Mouse (Mus musculus) kidney, postnatal 10 days (tissue): ENCODE measurements around the gene Cacng6.
"Not testable (repeated sequence)": the region's sequence is repeated elsewhere in the genome, so short reads cannot be mapped to it uniquely, and the experiment has no call there.

Source experiments
- DNase-seq: peaks from one replicate; pipeline ENCODE4 v3.0.0; 2021; ENCODE audit warnings: mixed read lengths

The Cacng6 gene

GRCm38 (mm10) chr7:3423895-3424294, at the start of gene Cacng6:
Gene Cacng6, plus strand, starts transcription at chr7:3424195.
- no peak for DNase-seq

- peak; percentile 73 for DNase-seq
Observed at GRCm38 (mm10) chr7:3376831-3377230, 47.2 kb upstream of the Cacng6 start.

DNA sequence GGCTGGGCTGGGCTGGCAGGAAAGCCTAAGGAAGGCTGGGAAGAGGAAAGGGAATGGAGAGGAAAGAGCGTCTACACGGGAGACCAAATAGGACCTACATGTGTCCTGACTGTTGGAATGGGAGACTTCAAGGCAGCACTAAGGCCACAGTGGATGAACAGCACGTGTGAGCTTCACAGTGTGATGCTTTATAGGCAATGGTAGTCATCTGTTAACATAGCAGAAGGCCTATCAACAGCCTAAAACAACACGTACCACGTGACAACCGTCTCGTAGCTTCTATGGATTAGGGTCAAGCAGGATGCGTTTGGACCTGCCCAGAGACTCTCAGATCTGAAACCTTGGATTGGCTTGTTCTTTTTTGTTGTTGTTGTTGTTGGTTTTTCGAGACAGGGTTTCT, 41.9 kb upstream of the Cacng6 start:
- no peak for DNase-seq

DNA sequence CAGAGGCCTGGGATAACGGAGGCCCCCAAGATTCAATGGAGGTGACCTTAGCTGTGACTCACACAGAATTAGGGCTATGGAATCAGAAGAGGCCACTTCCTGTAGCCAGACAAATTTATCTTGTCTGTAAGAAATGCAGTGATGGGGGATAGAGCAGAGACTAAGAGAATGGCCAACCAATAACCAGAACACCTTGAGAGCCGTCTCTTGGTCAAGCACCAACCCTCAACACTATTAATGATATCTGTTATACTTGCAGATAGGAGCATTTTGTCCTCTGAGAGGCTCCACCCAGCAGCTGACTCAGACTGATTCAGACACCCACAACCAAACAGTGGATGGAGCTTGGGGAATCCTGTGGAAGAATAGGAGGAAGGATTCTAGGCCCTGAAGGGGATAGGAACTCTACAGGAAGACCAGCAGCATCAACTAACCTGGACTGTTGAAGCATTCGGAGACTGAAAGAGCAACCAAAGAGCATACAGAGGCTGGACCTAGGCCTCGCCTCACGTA, 39.1 kb upstream of the Cacng6 start:
- no peak for DNase-seq

- no peak for DNase-seq
Observed at GRCm38 (mm10) chr7:3386036-3386730, 37.8 kb upstream of the Cacng6 start.

GRCm38 (mm10) chr7:3387761-3388160, 36.2 kb upstream of the Cacng6 start:
- no peak for DNase-seq

DNA sequence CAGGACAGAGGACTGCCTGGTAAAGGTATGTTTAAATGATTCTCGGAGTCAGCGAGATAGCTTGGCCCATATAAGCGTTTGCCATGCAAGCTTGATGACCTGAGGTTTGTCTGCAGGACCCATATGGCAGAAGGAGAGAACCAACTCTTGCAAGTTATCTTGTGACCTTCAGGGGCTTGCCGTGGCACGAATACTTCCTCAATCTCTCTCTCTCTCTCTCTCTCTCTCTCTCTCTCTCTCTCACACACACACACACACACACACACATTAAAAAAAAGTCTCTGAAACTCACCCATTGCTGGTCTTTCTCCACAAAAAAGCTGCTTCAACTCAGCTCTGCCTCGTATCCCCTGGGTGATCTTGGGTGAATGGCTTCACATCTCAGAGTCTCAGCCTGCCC, 35.1 kb upstream of the Cacng6 start:
- no peak for DNase-seq

DNA sequence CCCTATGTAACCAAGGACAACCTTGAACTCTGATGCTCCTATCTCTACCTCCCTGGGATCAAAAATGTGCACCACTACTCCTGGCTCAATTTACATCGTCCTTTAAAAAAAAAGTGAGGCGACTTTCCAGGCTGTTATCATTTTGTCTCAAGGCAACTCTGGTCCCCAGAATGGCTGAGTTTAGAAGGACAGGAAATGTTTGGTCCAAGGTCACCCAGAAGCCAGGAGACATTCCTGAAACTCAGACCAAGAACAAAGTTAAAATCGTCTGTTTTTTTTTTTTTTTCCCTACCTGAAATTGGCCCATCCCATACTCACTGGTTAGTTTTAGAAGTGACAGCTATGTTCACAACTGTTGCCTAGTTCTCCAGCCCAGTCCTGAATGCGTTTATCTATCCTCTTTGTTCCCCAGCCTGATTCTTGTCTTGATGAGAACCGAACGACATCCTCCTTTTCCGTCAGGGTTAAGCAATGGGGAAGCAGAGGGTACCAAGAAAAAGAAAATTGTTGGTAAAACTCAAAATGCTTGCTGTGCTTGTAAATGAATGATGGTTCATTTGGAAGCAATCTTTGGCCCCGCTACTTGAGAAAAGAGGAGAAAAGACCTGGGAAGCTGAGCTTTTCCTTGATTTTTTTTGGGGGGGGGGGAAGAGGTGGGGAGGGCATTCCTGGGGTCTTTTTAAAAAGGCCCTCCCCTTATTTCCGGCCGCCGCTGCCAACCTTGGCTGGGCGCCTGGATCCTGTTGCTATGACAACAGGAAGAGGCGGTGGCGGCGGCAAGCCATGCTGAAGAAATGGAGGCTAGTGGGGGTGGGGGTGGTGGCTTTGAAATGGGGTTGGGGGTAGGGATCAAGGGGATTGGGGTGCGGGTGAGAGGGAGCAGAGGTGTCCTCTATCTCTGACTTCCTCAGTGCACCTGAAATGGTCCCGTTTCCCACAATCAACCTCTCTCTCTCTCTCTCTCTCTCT, 34.3 kb upstream of the Cacng6 start:
- DNase-seq: peak; percentile 86

DNA sequence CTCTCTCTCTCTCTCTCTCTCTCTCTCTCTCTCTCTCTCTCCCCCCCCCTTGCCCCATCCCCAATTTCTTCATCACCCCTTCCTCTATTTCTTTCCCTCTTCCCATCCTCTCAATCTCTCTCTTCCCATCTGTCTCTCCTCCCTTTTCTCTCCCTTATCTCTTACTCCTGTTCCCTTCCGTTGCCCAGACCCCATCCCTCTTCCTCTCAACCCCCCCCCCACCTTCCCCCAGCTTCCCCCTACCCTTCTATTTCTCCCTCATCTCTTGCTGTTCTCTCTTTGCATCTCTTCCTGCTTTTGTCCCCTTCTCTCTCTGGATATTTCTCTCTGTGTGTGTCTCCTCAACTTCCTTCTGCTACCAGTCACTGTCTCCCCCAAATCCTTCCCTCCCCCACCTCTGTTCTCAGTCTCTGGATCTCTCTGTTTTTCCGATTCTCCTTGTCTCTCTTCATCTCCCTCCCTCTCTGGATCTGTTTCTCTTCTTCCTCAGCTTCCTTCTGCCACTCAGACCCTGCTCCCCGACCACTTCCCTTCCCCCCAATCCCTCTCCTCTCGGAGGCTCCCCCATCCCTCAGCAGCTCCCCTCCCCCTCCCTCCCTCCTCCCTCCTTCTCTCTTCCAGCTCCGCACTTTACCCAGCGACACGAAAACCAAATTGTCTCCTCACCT, 33.4 kb upstream of the Cacng6 start, which contains the start of gene Cacng8:
Gene Cacng8, plus strand, starts transcription at position 271 of the 668 bp plus-strand sequence.
- DNase-seq: no peak

DNA sequence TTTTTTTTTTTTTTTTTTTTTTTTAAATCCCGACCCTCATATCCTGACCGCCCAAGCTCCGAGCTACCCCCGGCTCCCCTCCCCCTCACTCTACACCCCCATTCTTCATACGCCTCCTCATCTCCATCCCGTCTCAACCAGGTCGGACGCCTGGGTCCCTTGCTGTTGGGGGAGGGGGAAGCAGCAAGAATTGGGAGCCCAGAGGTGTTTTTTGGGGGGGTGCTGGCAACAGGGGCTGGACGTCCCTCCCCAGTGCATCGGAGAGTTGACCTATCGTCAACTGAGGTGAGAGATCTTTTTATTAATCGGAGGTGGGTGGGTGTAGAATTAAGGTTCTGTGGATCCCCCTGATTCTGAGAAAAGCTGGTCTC, 32.9 kb upstream of the Cacng6 start:
- no peak for DNase-seq

- peak; percentile 16 for DNase-seq
Observed at GRCm38 (mm10) chr7:3391809-3392208, 32.2 kb upstream of the Cacng6 start.

GRCm38 (mm10) chr7:3397355-3397754, 26.6 kb upstream of the Cacng6 start:
- no peak for DNase-seq

DNA sequence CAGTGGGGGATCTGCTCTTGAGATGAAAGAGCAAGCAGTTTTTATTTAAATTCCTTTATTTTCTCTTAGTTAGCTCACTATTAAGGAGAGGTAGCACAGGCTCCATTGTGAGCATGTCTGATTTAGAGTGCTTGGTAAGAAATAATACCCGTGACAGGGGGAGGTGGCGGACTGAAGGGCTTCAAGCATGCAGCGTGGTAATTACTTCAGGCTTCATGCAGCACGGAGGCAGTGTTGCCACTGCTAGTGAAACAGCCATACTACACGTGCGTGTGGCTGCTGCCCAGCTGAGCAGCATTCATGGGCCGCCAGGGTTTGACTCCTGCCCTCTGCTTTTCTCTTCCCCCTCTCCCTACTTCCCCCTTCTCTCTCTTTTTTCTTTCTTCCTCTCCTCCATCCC, 26.2 kb upstream of the Cacng6 start:
- DNase-seq: no peak

GRCm38 (mm10) chr7:3398363-3398762, 25.6 kb upstream of the Cacng6 start:
- DNase-seq: not testable (repeated sequence)

DNA sequence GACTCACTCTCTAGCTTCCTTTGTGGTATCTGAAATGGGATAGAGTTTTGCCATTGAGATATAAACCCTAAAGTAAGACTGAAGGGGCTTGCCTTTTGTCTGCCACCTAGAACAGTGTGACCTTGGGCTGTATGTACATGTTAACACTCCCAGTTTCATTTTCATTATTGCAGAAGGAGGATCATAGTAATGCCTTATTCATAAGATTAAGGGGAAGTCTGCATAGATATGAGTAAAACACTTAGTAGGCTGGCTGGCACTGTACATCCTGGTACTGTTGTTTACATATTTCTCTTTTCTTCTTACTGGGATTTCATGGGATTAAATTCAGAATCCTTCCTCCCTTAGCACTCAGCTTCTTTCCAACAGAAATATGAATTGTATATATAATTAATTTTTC, 24.1 kb upstream of the Cacng6 start:
- DNase-seq: no peak

DNA sequence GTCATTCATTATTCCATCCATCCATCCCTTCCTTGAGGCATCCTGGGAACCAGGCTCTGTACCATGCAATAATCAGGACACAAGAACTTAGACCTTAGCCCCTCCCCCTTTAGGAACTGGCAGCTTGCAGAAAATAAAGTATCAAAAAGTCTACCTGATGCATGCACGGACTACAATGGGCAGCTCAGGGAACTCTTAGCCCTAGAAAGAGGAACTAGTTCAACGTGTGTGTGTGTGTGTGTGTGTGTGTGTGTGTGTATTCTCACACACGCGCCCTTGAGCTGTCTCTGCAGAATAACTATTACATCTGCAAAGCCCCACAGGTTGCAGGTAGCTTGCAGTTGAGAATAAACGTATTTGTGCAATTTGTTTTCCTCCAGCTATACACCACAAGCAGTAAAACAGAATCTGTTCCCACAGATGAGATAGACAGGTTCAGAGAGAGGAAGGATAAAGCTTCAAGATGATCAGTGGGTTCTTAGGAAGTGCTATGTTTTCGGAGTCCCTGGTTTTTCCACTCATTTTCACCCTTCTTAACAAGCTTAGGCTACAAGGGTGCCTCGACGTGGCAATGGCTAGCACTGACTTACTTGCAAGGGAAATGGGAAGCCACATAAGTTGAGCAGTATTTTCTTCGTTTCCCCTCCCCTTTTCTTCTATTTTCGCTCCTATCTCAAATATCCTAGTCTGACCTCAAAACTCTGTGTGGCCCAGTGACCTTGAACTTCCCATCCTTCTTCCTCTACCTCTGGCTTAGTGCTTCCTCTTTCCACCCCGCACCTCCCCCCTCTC, 14.1 kb upstream of the Cacng6 start:
- DNase-seq: no peak

DNA sequence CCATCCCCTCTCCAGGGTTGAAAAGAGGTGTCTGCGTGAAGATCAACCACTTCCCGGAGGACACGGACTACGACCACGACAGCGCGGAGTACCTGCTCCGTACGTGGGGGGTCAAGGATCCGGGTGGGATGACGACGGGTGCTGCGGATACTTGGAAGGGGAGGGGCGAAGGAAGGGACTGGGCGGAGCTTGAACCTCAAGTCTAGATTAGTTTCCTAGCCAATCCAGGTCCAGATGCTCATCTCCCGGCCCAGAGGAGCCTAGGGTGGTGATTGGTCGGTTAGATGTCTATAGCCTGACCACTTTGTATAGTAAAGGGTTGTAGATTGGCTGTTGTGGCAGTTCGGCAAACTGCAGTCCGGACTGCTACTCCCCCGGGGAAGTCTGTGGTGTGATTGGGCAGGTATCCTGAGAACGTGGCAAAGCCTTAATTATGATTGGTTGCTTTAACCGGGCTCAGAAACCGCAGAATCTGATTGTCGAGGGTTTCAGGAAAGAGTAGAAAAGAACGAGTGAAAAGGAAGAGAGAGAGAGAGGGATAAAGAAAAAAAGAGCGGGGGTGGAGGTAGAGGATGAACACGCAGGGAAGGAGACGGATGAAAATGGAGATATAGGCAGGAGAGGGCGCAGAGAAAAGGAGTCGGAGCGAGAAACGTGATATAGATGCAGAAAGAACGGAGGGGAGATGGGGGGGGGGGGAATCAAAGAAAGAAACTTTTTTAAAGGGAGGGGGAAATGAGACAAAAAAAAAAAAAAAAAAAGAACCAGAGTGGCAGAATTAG, 12.6 kb upstream of the Cacng6 start:
- peak; percentile 39 for DNase-seq

- peak; percentile 38 for DNase-seq
Observed at GRCm38 (mm10) chr7:3412036-3412435, 12.0 kb upstream of the Cacng6 start.

- DNase-seq: peak; percentile 59
Observed at GRCm38 (mm10) chr7:3414888-3415287, 9.1 kb upstream of the Cacng6 start.

DNA sequence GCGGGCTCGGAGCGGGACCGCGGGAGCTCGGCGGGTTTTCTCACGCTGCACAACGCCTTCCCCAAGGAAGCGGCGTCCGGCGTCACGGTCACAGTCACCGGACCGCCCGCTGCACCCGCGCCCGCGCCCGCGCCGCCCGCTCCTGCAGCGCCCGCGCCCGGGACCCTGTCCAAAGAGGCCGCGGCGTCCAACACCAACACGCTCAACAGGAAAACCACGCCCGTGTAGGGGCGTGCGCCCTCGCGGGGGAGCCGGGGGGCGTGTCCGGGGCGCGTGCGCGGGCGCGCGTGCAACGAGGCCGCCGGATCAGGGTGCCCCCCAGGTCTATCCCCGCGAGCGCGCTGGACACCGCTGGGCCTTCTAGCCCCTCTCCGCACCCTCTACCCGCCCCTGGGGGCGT, 8.6 kb upstream of the Cacng6 start:
- peak; percentile 58 for DNase-seq

- no peak for DNase-seq
Observed at GRCm38 (mm10) chr7:3419941-3420340, 4.1 kb upstream of the Cacng6 start.

- no peak for DNase-seq
Observed at GRCm38 (mm10) chr7:3420466-3420865, 3.5 kb upstream of the Cacng6 start.
